In genomic region chr16:97797950-97798869, GRCm38 (mm10) we compare ENCODE assay signal across 20 mouse cellular contexts. TPM values are rescaled to one million over a fixed set of nuclear protein-coding genes. Genes with fewer than 3 reads are reported as not detected.
A peak's percentile ranks its signal among the peaks of the same experiment; 100 is the strongest.
DNase-seq lines count a peak whose midpoint lies in the region; ATAC-seq and TF ChIP-seq lines count a peak whose summit lies in the region.
"Had no signal": no experiment of that assay in that cellular context is flagged by ENCODE, and none has a peak within 500 bp of the region (broad histone marks: within the 10 kb centered on the region; RNA-seq: fewer than 3 reads in every experiment).

No protein-coding gene starts in this region.

- H3K27ac ChIP-seq in intestine, postnatal 0 days (ENCODE audit: low read depth, low read length), result peak overlapping the region; percentile 29; the same call in 1 of the 2 replicates
- H3K27ac ChIP-seq in forebrain, embryonic 10.5 days, result no peak overlapping the region
- no peak overlapping the region for H3K27ac ChIP-seq in midbrain, postnatal 0 days (ENCODE audit: low read depth, low read length)
- H3K27ac ChIP-seq: embryonic facial prominence, embryonic 13.5 days; hindbrain, embryonic 15.5 days; midbrain, embryonic 12.5 days had no signal

- no peaks in the 10 kb centered on the region for H3K27me3 ChIP-seq in intestine, postnatal 0 days (replicated peaks; ENCODE audit: control insufficient read depth, insufficient read depth, low read length)
- H3K27me3 ChIP-seq in forebrain, embryonic 10.5 days (ENCODE audit: poor library complexity, severe bottlenecking), result no peaks in the 10 kb centered on the region
- H3K27me3 ChIP-seq in midbrain, postnatal 0 days (ENCODE audit: insufficient read depth, low read length), result no peaks in the 10 kb centered on the region
- H3K27me3 ChIP-seq: embryonic facial prominence, embryonic 13.5 days; hindbrain, embryonic 15.5 days; midbrain, embryonic 12.5 days had no signal

- no peak overlapping the region for H3K9ac ChIP-seq in intestine, postnatal 0 days (ENCODE audit: low read depth, low read length)
- no peak overlapping the region for H3K9ac ChIP-seq in midbrain, postnatal 0 days (replicated peaks; ENCODE audit: low read length, poor library complexity, severe bottlenecking)
- H3K9ac ChIP-seq: embryonic facial prominence, embryonic 13.5 days; hindbrain, embryonic 15.5 days; midbrain, embryonic 12.5 days had no signal

- no peak for DNase-seq in forebrain, embryonic 10.5 days (ENCODE audit: extremely low spot score, low spot score)
- DNase-seq in midbrain, postnatal 0 days (ENCODE audit: low spot score), result no peak
- no peak for DNase-seq in thymus, postnatal 0 days (ENCODE audit: low spot score)
- DNase-seq: adrenal gland, postnatal 25 days; cerebellum, adult 18-20 months; gastrocnemius, postnatal 25 days; kidney, adult 8-10 months; kidney, postnatal 36 days; lung, postnatal 14 days; thymus, postnatal 4 days had no signal

- 67% methylated on average over 7 of the region's 7 CpGs for WGBS in intestine, postnatal 0 days
- 96% methylated on average over 7 of the region's 7 CpGs for WGBS in forebrain, embryonic 10.5 days
- 97% methylated on average over 7 of the region's 7 CpGs for WGBS in midbrain, postnatal 0 days

- no peak overlapping the region for H3K4me2 ChIP-seq in intestine, postnatal 0 days (replicated peaks; ENCODE audit: low read depth)
- no peak overlapping the region for H3K4me2 ChIP-seq in midbrain, postnatal 0 days (ENCODE audit: low read depth, low read length, poor library complexity, severe bottlenecking)
- H3K4me2 ChIP-seq: embryonic facial prominence, embryonic 13.5 days; heart, embryonic 11.5 days; hindbrain, embryonic 15.5 days; midbrain, embryonic 12.5 days had no signal

- H3K4me3 ChIP-seq in intestine, postnatal 0 days (ENCODE audit: low read depth, low read length), result no peak overlapping the region
- no peak overlapping the region for H3K4me3 ChIP-seq in forebrain, embryonic 10.5 days
- H3K4me3 ChIP-seq in midbrain, postnatal 0 days (ENCODE audit: low read depth, low read length), result no peak overlapping the region
- H3K4me3 ChIP-seq: embryonic facial prominence, embryonic 13.5 days; hindbrain, embryonic 15.5 days; midbrain, embryonic 12.5 days; myocyte had no signal

- peaks cover 68% of the 10 kb centered on the region for H3K36me3 ChIP-seq in intestine, postnatal 0 days (ENCODE audit: control insufficient read depth, insufficient read depth)
- H3K36me3 ChIP-seq in forebrain, embryonic 10.5 days (replicated peaks), result peaks cover 98% of the 10 kb centered on the region
- peaks cover 53% of the 10 kb centered on the region for H3K36me3 ChIP-seq in midbrain, postnatal 0 days (ENCODE audit: insufficient read depth, low read length)

- TF ChIP-seq CTCF in intestine, postnatal 0 days (IDR thresholded peaks at IDR 0.05; ENCODE audit: low read depth), result no peak
- no peak for TF ChIP-seq CTCF in midbrain, postnatal 0 days (IDR thresholded peaks at IDR 0.05)

- H3K9me3 ChIP-seq in intestine, postnatal 0 days (ENCODE audit: control insufficient read depth), result no peaks in the 10 kb centered on the region
- no peaks in the 10 kb centered on the region for H3K9me3 ChIP-seq in forebrain, embryonic 10.5 days
- H3K9me3 ChIP-seq in midbrain, postnatal 0 days (ENCODE audit: low read length), result no peaks in the 10 kb centered on the region
- H3K9me3 ChIP-seq: embryonic facial prominence, embryonic 13.5 days; hindbrain, embryonic 15.5 days; midbrain, embryonic 12.5 days had no signal

- peak; percentile 53 for ATAC-seq in CD4-positive, CD25-positive, alpha-beta regulatory T cell, adult 4 months
- peak; percentile 67 for ATAC-seq in common myeloid progenitor, adult 5-6 weeks (replicated peaks; ENCODE audit: low read depth, poor library complexity, severe bottlenecking)
- ATAC-seq in intestine, postnatal 0 days, result peak; percentile 50
- peak; percentile 85 for ATAC-seq in megakaryocyte progenitor cell, adult 5-6 weeks (replicated peaks; ENCODE audit: poor library complexity)
- no peak for ATAC-seq in midbrain, postnatal 0 days (ENCODE audit: low FRiP score)

- no peaks in the 10 kb centered on the region for H3K4me1 ChIP-seq in intestine, postnatal 0 days (replicated peaks; ENCODE audit: control insufficient read depth, insufficient read depth, low read length)
- H3K4me1 ChIP-seq in forebrain, embryonic 10.5 days, result no peaks in the 10 kb centered on the region
- no peaks in the 10 kb centered on the region for H3K4me1 ChIP-seq in midbrain, postnatal 0 days (ENCODE audit: insufficient read depth, low read length)
- H3K4me1 ChIP-seq: embryonic facial prominence, embryonic 13.5 days; hindbrain, embryonic 15.5 days; midbrain, embryonic 12.5 days had no signal

RNA-seq across cellular contexts. Expression of gene Ripk4, which starts 34.6 kb away (rescaled TPM):
- polyA plus RNA-seq in CD4-positive, CD25-positive, alpha-beta regulatory T cell, adult 4 months (2017; shearing (Covaris generic)), result under 1 TPM in 1 of 2 experiments, not detected in 1; 0.16 TPM
- not detected in 2 replicates for total RNA-seq in common myeloid progenitor, adult 5-6 weeks (2017)
- 11.9 and 12.9 TPM in 2 replicates for polyA plus RNA-seq in intestine, postnatal 0 days (2015; fragmentation: Nextera tagmentation; extraction: Ambion mirVana)
- not detected in 2 replicates for total RNA-seq in megakaryocyte progenitor cell, adult 5-6 weeks (2015)
- under 0.01 TPM in 1 of 2 replicates, not detected in the other for total RNA-seq in megakaryocyte progenitor cell, adult 5-6 weeks (2017)
- polyA plus RNA-seq in forebrain, embryonic 10.5 days (2016; fragmentation: Nextera tagmentation; extraction: Ambion mirVana), result 3.5 and 3.6 TPM in 2 replicates
- 0.38 and 0.61 TPM in 2 replicates for total RNA-seq in midbrain, postnatal 0 days (2014; rRNA removed)
- 0.32 and 0.40 TPM in 2 replicates for polyA plus RNA-seq in midbrain, postnatal 0 days (2015; fragmentation: Nextera tagmentation; extraction: Ambion mirVana)
- polyA plus RNA-seq in thymus, postnatal 0 days (2015; fragmentation: Nextera tagmentation; extraction: Ambion mirVana), result 6.2 and 6.7 TPM in 2 replicates
- total RNA-seq: gastrocnemius, postnatal 25 days; neutrophil, adult 5-6 weeks had no signal
- polyA plus RNA-seq: myocyte had no signal

RNA-seq across cellular contexts. Expression of gene Prdm15, which starts 53.4 kb away (rescaled TPM):
- polyA plus RNA-seq in CD4-positive, CD25-positive, alpha-beta regulatory T cell, adult 4 months (2017; shearing (Covaris generic)), result 10 to 100 TPM; 14.7 to 17.3 TPM
- total RNA-seq in common myeloid progenitor, adult 5-6 weeks (2017), result 6.4 and 16.6 TPM in 2 replicates
- polyA plus RNA-seq in intestine, postnatal 0 days (2015; fragmentation: Nextera tagmentation; extraction: Ambion mirVana), result 1.3 and 2.4 TPM in 2 replicates
- 6.6 and 10.9 TPM in 2 replicates for total RNA-seq in megakaryocyte progenitor cell, adult 5-6 weeks (2015)
- 10.0 and 11.1 TPM in 2 replicates for total RNA-seq in megakaryocyte progenitor cell, adult 5-6 weeks (2017)
- 15.8 and 16.0 TPM in 2 replicates for polyA plus RNA-seq in forebrain, embryonic 10.5 days (2016; fragmentation: Nextera tagmentation; extraction: Ambion mirVana)
- 6.2 and 12.9 TPM in 2 replicates for total RNA-seq in midbrain, postnatal 0 days (2014; rRNA removed)
- polyA plus RNA-seq in midbrain, postnatal 0 days (2015; fragmentation: Nextera tagmentation; extraction: Ambion mirVana), result 4.6 and 5.6 TPM in 2 replicates
- polyA plus RNA-seq in thymus, postnatal 0 days (2015; fragmentation: Nextera tagmentation; extraction: Ambion mirVana), result 6.2 and 7.4 TPM in 2 replicates
